Mouse (Mus musculus): ENCODE measurements around the gene Smg6. TPM values are rescaled to one million over a fixed set of nuclear protein-coding genes. Genes with fewer than 3 reads are reported as not detected.

The Smg6 gene
- total RNA-seq, 1 experiment = 19.9 TPM

DNA sequence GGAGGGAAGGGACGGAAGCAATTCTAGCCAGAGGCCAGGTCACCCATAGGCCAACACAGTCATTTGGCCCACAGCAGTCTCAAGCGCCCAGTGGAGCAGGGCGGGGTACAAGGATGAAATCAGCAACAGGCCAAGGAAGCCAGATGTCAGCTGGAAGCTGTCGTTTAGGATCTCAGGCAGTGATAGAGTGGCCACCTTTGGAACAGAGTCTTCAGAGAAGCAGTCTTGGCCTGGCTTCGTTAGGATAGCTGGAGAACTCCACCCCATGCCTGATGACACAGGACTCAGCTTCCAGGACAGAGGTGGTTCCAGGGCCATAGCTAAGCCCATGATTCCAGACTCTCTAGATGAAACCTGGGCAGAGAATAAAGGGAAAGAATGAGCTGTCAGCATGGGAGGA lies 214.8 kb downstream of the Smg6 start:
- DNase-seq (ENCODE audit: low read depth, low spot score) = no peak
- Histone ChIP-seq H3K9me3 (ENCODE audit: control insufficient read depth, insufficient read depth, low read depth, low read length) (no peaks in the 10 kb centered on the region), H3K4me1 (ENCODE audit: control insufficient read depth in 2 of 2, insufficient read depth in 2 of 2, low read length in 2 of 2, poor library complexity in 1 of 2) (peaks cover 2 to 16% of the 10 kb centered on the region in 2 experiments; a peak in 2 of 4 replicates), H3K4me3 (ENCODE audit: insufficient read depth in 1 of 2, low read depth in 1 of 2, low read length in 2 of 2, poor library complexity in 1 of 2, severe bottlenecking in 1 of 2) (no peak overlapping the region), H3K9ac (ENCODE audit: insufficient read depth, low read depth, low read length, poor library complexity, severe bottlenecking) (no peak overlapping the region), H3K27ac (ENCODE audit: insufficient read depth, low read depth, low read length, poor library complexity, severe bottlenecking) (no peak overlapping the region), H3K36me3 (ENCODE audit: control insufficient read depth, insufficient read depth, low read length, poor library complexity, severe bottlenecking) (peaks cover 5% of the 10 kb centered on the region; the same call in 1 of the 2 replicates)
- in situ Hi-C loops (cut with MboI; ENCODE audit: low sequenced_read_pairs in 2 of 2, unreplicated experiment in 2 of 2) = no loop called here
- TF ChIP-seq ZNF384 (IDR thresholded peaks at IDR 0.05; ENCODE audit: low read depth, low read length) (no peak), MAFK (IDR thresholded peaks at IDR 0.05; ENCODE audit: insufficient read depth, low read depth, low read length) (no peak), ZC3H11A (IDR thresholded peaks at IDR 0.05; ENCODE audit: borderline replicate concordance, low read depth, low read length) (no peak), HCFC1 (IDR thresholded peaks at IDR 0.05; ENCODE audit: borderline replicate concordance, insufficient read depth, low read length) (no peak), CHD2 (IDR thresholded peaks at IDR 0.05; ENCODE audit: low read depth, low read length) (no peak)

DNA sequence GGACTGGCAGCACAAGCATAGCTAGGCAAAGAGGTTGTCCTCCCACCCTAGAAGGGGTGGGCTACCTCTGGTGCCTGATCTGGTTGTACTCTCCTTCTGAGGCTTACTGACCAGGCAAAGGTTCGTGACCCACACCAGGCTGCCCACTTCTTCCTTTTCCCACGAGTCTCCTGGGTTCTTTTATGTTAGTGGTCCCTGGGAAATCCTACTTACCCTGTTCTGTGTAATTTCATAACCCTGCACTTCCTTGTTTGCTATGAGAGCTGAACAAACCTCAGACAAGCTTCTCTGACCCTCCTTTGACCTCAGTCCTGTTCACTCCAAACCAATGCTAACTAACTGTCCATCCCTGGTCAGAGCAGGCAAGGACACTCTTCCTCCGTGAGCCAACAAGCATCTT lies 215.4 kb downstream of the Smg6 start:
- H3K9me3 ChIP-seq (ENCODE audit: control insufficient read depth, insufficient read depth, low read depth, low read length) = no peaks in the 10 kb centered on the region
- no peak overlapping the region for H3K9ac ChIP-seq (ENCODE audit: insufficient read depth, low read depth, low read length, poor library complexity, severe bottlenecking)
- in situ Hi-C loops (cut with MboI; ENCODE audit: low sequenced_read_pairs in 2 of 2, unreplicated experiment in 2 of 2) = no loop called here
- no peak for DNase-seq (ENCODE audit: low read depth, low spot score)
- H3K36me3 ChIP-seq (ENCODE audit: control insufficient read depth, insufficient read depth, low read length, poor library complexity, severe bottlenecking) = peaks cover 5% of the 10 kb centered on the region; the same call in 1 of the 2 replicates
- 0 out of 2 replicates have a peak overlapping the region, but pooled peaks have one; percentile 11 for H3K27ac ChIP-seq (ENCODE audit: insufficient read depth, low read depth, low read length, poor library complexity, severe bottlenecking)
- TF ChIP-seq ZNF384 (IDR thresholded peaks at IDR 0.05; ENCODE audit: low read depth, low read length) (no peak), MAFK (IDR thresholded peaks at IDR 0.05; ENCODE audit: insufficient read depth, low read depth, low read length) (no peak), ZC3H11A (IDR thresholded peaks at IDR 0.05; ENCODE audit: borderline replicate concordance, low read depth, low read length) (no peak), HCFC1 (IDR thresholded peaks at IDR 0.05; ENCODE audit: borderline replicate concordance, insufficient read depth, low read length) (no peak), CHD2 (IDR thresholded peaks at IDR 0.05; ENCODE audit: low read depth, low read length) (no peak)
- no peak overlapping the region for H3K4me3 ChIP-seq (ENCODE audit: insufficient read depth in 1 of 2, low read depth in 1 of 2, low read length in 2 of 2, poor library complexity in 1 of 2, severe bottlenecking in 1 of 2)
- peaks cover 2 to 16% of the 10 kb centered on the region in 2 experiments; a peak in 2 of 4 replicates for H3K4me1 ChIP-seq (ENCODE audit: control insufficient read depth in 2 of 2, insufficient read depth in 2 of 2, low read length in 2 of 2, poor library complexity in 1 of 2)

DNA sequence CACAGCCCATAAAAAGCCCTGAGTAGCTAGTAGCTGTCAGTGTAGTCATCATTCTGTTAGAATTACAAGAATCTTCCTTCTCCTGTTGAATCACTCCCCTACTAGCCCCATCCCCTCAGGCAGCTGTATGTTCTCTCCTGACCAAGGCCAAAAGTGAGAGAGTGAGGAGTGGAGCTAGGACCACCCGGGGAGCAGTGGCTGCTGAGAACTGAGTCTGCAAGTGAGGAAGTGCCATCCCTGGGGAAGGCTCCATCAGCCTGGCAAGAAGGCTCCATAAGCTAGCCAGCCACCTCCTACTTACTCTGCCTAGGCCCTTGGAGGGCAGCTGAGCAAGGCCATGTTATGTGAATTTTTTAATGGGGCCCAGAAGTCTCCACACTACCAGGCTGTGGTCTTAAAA lies 216.3 kb downstream of the Smg6 start:
- TF ChIP-seq CHD2 (IDR thresholded peaks at IDR 0.05; ENCODE audit: low read depth, low read length) (no peak), MAFK (IDR thresholded peaks at IDR 0.05; ENCODE audit: insufficient read depth, low read depth, low read length) (no peak), HCFC1 (IDR thresholded peaks at IDR 0.05; ENCODE audit: borderline replicate concordance, insufficient read depth, low read length) (no peak), ZC3H11A (IDR thresholded peaks at IDR 0.05; ENCODE audit: borderline replicate concordance, low read depth, low read length) (no peak), ZNF384 (IDR thresholded peaks at IDR 0.05; ENCODE audit: low read depth, low read length) (no peak)
- H3K9ac ChIP-seq (ENCODE audit: insufficient read depth, low read depth, low read length, poor library complexity, severe bottlenecking) = no peak overlapping the region
- 0 out of 2 replicates have a peak overlapping the region, but pooled peaks have one; percentile 25 for H3K27ac ChIP-seq (ENCODE audit: insufficient read depth, low read depth, low read length, poor library complexity, severe bottlenecking)
- no peak overlapping the region for H3K4me3 ChIP-seq (ENCODE audit: insufficient read depth in 1 of 2, low read depth in 1 of 2, low read length in 2 of 2, poor library complexity in 1 of 2, severe bottlenecking in 1 of 2)
- peaks cover 2 to 18% of the 10 kb centered on the region in 2 experiments; a peak in 2 of 4 replicates for H3K4me1 ChIP-seq (ENCODE audit: control insufficient read depth in 2 of 2, insufficient read depth in 2 of 2, low read length in 2 of 2, poor library complexity in 1 of 2)
- H3K9me3 ChIP-seq (ENCODE audit: control insufficient read depth, insufficient read depth, low read depth, low read length) = no peaks in the 10 kb centered on the region
- in situ Hi-C loops (cut with MboI; ENCODE audit: low sequenced_read_pairs in 2 of 2, unreplicated experiment in 2 of 2) = no loop called here
- no peak for DNase-seq (ENCODE audit: low read depth, low spot score)
- H3K36me3 ChIP-seq (ENCODE audit: control insufficient read depth, insufficient read depth, low read length, poor library complexity, severe bottlenecking) = peaks cover 5% of the 10 kb centered on the region; the same call in 1 of the 2 replicates

DNA sequence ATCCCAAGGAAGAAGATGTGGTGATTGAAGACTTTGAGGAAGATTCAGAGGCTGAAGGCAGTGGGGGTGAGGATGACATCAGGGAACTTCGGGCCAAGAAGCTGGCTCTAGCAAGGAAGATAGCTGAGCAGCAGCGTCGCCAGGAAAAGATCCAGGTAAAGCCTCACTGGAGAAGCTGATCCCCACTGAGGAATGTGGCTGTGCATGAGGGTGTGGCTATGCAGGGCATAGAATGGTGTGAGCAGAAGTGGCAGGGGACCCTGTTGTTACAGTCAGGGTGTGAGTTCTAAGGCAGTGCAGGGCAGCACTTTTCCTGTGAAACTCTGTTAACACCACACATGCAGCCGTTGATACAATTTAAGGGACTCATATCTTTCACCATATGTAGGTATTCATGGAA lies 217.1 kb downstream of the Smg6 start:
- Histone ChIP-seq H3K27ac (ENCODE audit: insufficient read depth, low read depth, low read length, poor library complexity, severe bottlenecking) (no peak overlapping the region), H3K4me3 (ENCODE audit: insufficient read depth in 1 of 2, low read depth in 1 of 2, low read length in 2 of 2, poor library complexity in 1 of 2, severe bottlenecking in 1 of 2) (no peak overlapping the region), H3K36me3 (ENCODE audit: control insufficient read depth, insufficient read depth, low read length, poor library complexity, severe bottlenecking) (peaks cover 5% of the 10 kb centered on the region; the same call in 1 of the 2 replicates), H3K9ac (ENCODE audit: insufficient read depth, low read depth, low read length, poor library complexity, severe bottlenecking) (no peak overlapping the region), H3K9me3 (ENCODE audit: control insufficient read depth, insufficient read depth, low read depth, low read length) (no peaks in the 10 kb centered on the region), H3K4me1 (ENCODE audit: control insufficient read depth in 2 of 2, insufficient read depth in 2 of 2, low read length in 2 of 2, poor library complexity in 1 of 2) (peaks cover 2 to 22% of the 10 kb centered on the region in 2 experiments; a peak in 3 of 4 replicates)
- in situ Hi-C loops (cut with MboI; ENCODE audit: low sequenced_read_pairs in 2 of 2, unreplicated experiment in 2 of 2) = no loop called here
- TF ChIP-seq ZC3H11A (IDR thresholded peaks at IDR 0.05; ENCODE audit: borderline replicate concordance, low read depth, low read length) (no peak), CHD2 (IDR thresholded peaks at IDR 0.05; ENCODE audit: low read depth, low read length) (no peak), HCFC1 (IDR thresholded peaks at IDR 0.05; ENCODE audit: borderline replicate concordance, insufficient read depth, low read length) (no peak), MAFK (IDR thresholded peaks at IDR 0.05; ENCODE audit: insufficient read depth, low read depth, low read length) (no peak)
- no peak for DNase-seq (ENCODE audit: low read depth, low spot score)
